Mouse (Mus musculus): ENCODE data around the gene Clk2. TPM values are rescaled to one million over a fixed set of nuclear protein-coding genes. Genes with fewer than 3 reads are reported as not detected.

The Clk2 gene
- polyA plus RNA-seq (2012; rRNA removed) = 13.4 and 18.5 TPM in 2 replicates

GRCm38 (mm10) chr3:89164506-89165267 lies at the start of gene Clk2:
TSS of gene Clk2 (plus strand) at chr3:89164795.

GRCm38 (mm10) chr3:89135958-89136357 lies 28.6 kb upstream of the Clk2 start, which contains the start of gene Pklr:
TSS of gene Pklr (plus strand) at chr3:89136142.

GRCm38 (mm10) chr3:89159616-89160344 lies 4.8 kb upstream of the Clk2 start, which contains the start of gene Hcn3:
TSS of gene Hcn3 (minus strand) at chr3:89160196.

GRCm38 (mm10) chr3:89177242-89178106 lies 12.9 kb downstream of the Clk2 start, which contains the start of gene Scamp3:
TSS of gene Scamp3 (plus strand) at chr3:89177473.

GRCm38 (mm10) chr3:89183058-89183958 lies 18.7 kb downstream of the Clk2 start, which contains the start of gene Fam189b:
TSS of gene Fam189b (plus strand) at chr3:89183143.

GRCm38 (mm10) chr3:89202253-89203141 lies 37.9 kb downstream of the Clk2 start, which contains the start of gene Gba:
TSS of gene Gba (plus strand) at chr3:89202928.

GRCm38 (mm10) chr3:89214681-89215411 lies 50.3 kb downstream of the Clk2 start, which contains the start of gene Thbs3:
TSS of gene Thbs3 (plus strand) at chr3:89215180.

Other genes with a start within 250 kb of the Clk2 start
- 0.99 and 1.7 TPM in 2 replicates for gene Ash1l, start 214.2 kb upstream of the Clk2 start, polyA plus RNA-seq (2012; rRNA removed)
- gene Dap3, start 213.6 kb upstream of the Clk2 start, polyA plus RNA-seq (2012; rRNA removed) = 8.3 and 12.4 TPM in 2 replicates
- 33.5 and 43.6 TPM in 2 replicates for gene Rusc1, start 71.5 kb upstream of the Clk2 start, polyA plus RNA-seq (2012; rRNA removed)
- gene Gm43738, start 63.7 kb upstream of the Clk2 start, polyA plus RNA-seq (2012; rRNA removed) = not detected in 2 replicates
- 111 and 125 TPM in 2 replicates for gene Fdps, start 62.8 kb upstream of the Clk2 start, polyA plus RNA-seq (2012; rRNA removed)
- 52.9 and 76.0 TPM in 2 replicates for gene Pklr, start 28.7 kb upstream of the Clk2 start, polyA plus RNA-seq (2012; rRNA removed)
- gene Hcn3, start 4.6 kb upstream of the Clk2 start, polyA plus RNA-seq (2012; rRNA removed) = 0.65 and 1.1 TPM in 2 replicates
- gene Scamp3, start 12.7 kb downstream of the Clk2 start, polyA plus RNA-seq (2012; rRNA removed) = 74.0 and 74.9 TPM in 2 replicates
- 20.3 and 21.6 TPM in 2 replicates for gene Fam189b, start 18.3 kb downstream of the Clk2 start, polyA plus RNA-seq (2012; rRNA removed)
- gene Gba, start 38.1 kb downstream of the Clk2 start, polyA plus RNA-seq (2012; rRNA removed) = 45.8 and 47.7 TPM in 2 replicates
- gene Thbs3, start 50.4 kb downstream of the Clk2 start, polyA plus RNA-seq (2012; rRNA removed) = 27.5 and 28.7 TPM in 2 replicates
- 108 and 129 TPM in 2 replicates for gene Mtx1, start 62.3 kb downstream of the Clk2 start, polyA plus RNA-seq (2012; rRNA removed)
- gene Muc1, start 64.3 kb downstream of the Clk2 start, polyA plus RNA-seq (2012; rRNA removed) = 698 and 860 TPM in 2 replicates
- gene Krtcap2, start 81.2 kb downstream of the Clk2 start, polyA plus RNA-seq (2012; rRNA removed) = 227 and 292 TPM in 2 replicates
- gene Trim46, start 81.5 kb downstream of the Clk2 start, polyA plus RNA-seq (2012; rRNA removed) = 12.7 and 15.7 TPM in 2 replicates
- gene Dpm3, start 94.6 kb downstream of the Clk2 start, polyA plus RNA-seq (2012; rRNA removed) = 275 and 451 TPM in 2 replicates
- 140 and 155 TPM in 2 replicates for gene Slc50a1, start 105.8 kb downstream of the Clk2 start, polyA plus RNA-seq (2012; rRNA removed)
- gene Efna1, start 116.3 kb downstream of the Clk2 start, polyA plus RNA-seq (2012; rRNA removed) = 25.4 and 26.7 TPM in 2 replicates
- 22.2 and 41.9 TPM in 2 replicates for gene Efna3, start 158.2 kb downstream of the Clk2 start, polyA plus RNA-seq (2012; rRNA removed)
- 5.6 and 17.9 TPM in 2 replicates for gene Efna4, start 173.2 kb downstream of the Clk2 start, polyA plus RNA-seq (2012; rRNA removed)
- gene Adam15, start 185.2 kb downstream of the Clk2 start, polyA plus RNA-seq (2012; rRNA removed) = 105 and 117 TPM in 2 replicates
- gene Dcst2, start 197.2 kb downstream of the Clk2 start, polyA plus RNA-seq (2012; rRNA removed) = 0.84 and 1.1 TPM in 2 replicates
- 0.03 and 0.13 TPM in 2 replicates for gene Dcst1, start 200.5 kb downstream of the Clk2 start, polyA plus RNA-seq (2012; rRNA removed)
- 85.6 and 92.0 TPM in 2 replicates for gene Zbtb7b, start 230.0 kb downstream of the Clk2 start, polyA plus RNA-seq (2012; rRNA removed)
- 0.35 and 0.95 TPM in 2 replicates for gene Lenep, start 238.0 kb downstream of the Clk2 start, polyA plus RNA-seq (2012; rRNA removed)
- 12.9 and 14.3 TPM in 2 replicates for gene Flad1, start 247.1 kb downstream of the Clk2 start, polyA plus RNA-seq (2012; rRNA removed)